Mouse (Mus musculus) ES-Bruce4 (cell line): ENCODE data around the gene Olfr1232.

ENCODE experiments used
- CTCF ChIP-seq: IDR thresholded peaks from one replicate; pipeline ENCODE4 v1.8.1; 2011; ENCODE audit warnings: low read depth, low read length
- POLR2A ChIP-seq: IDR thresholded peaks from one replicate; pipeline ENCODE4 v1.8.1; 2011; ENCODE audit warnings: low read length; ENCODE audit not compliant: insufficient read depth

- TF ChIP-seq CTCF (no peak), POLR2A (no peak)
Measured at GRCm38 (mm10) chr2:89306974-89307373, 22.5 kb downstream of the Olfr1232 start, which contains the start of gene Olfr1231.
